Mouse (Mus musculus): ENCODE measurements around the gene Mpp3. TPM values are rescaled to one million over a fixed set of nuclear protein-coding genes. Genes with fewer than 3 reads are reported as not detected.

Mpp3 gene
- polyA plus RNA-seq, 1 experiment from 2014 or later: 0.24 TPM

GRCm38 (mm10) chr11:101964647-101965046 is 63.6 kb downstream of the Mpp3 start:
- Histone ChIP-seq H3K27me3 (peaks cover 92% of the 10 kb centered on the region), H3K4me3 (replicated peaks) (no peak overlapping the region), H3K9ac (no peak overlapping the region), H3K27ac (replicated peaks) (no peak overlapping the region), H3K4me2 (no peak overlapping the region), H3K4me1 (replicated peaks) (peaks cover 7% of the 10 kb centered on the region; the same call in 1 of the 2 replicates), H3K9me3 (replicated peaks) (no peaks in the 10 kb centered on the region), H3K36me3 (replicated peaks) (no peaks in the 10 kb centered on the region)
- ATAC-seq (ENCODE audit: insufficient read depth): no peak
- 9% methylated on average over 8 of the region's 8 CpGs for WGBS (ENCODE audit: insufficient replicate concordance)

GRCm38 (mm10) chr11:101963473-101964291 is 64.6 kb downstream of the Mpp3 start:
- Histone ChIP-seq H3K9me3 (replicated peaks) (no peaks in the 10 kb centered on the region), H3K27me3 (peaks cover 93% of the 10 kb centered on the region), H3K4me1 (replicated peaks) (peaks cover 7% of the 10 kb centered on the region; the same call in 1 of the 2 replicates), H3K9ac (no peak overlapping the region), H3K4me3 (replicated peaks) (peak overlapping the region; percentile 36), H3K36me3 (replicated peaks) (no peaks in the 10 kb centered on the region), H3K27ac (replicated peaks) (no peak overlapping the region), H3K4me2 (peak overlapping the region; percentile 59)
- under 1% methylated on average over 78 of the region's 78 CpGs for WGBS (ENCODE audit: insufficient replicate concordance)
- no peak for ATAC-seq (ENCODE audit: insufficient read depth)

GRCm38 (mm10) chr11:101963043-101963442 is 65.2 kb downstream of the Mpp3 start:
- H3K36me3 ChIP-seq (replicated peaks): no peaks in the 10 kb centered on the region
- peaks cover 7% of the 10 kb centered on the region; the same call in 1 of the 2 replicates for H3K4me1 ChIP-seq (replicated peaks)
- no peak overlapping the region for H3K9ac ChIP-seq
- H3K9me3 ChIP-seq (replicated peaks): no peaks in the 10 kb centered on the region
- no peak overlapping the region for H3K4me3 ChIP-seq (replicated peaks)
- 4% methylated on average over 11 of the region's 11 CpGs for WGBS (ENCODE audit: insufficient replicate concordance)
- no peak for ATAC-seq (ENCODE audit: insufficient read depth)
- no peak overlapping the region for H3K4me2 ChIP-seq
- H3K27ac ChIP-seq (replicated peaks): no peak overlapping the region
- H3K27me3 ChIP-seq: peaks cover 93% of the 10 kb centered on the region

- ATAC-seq (ENCODE audit: insufficient read depth): no peak
- no peaks in the 10 kb centered on the region for H3K36me3 ChIP-seq (replicated peaks)
- H3K27ac ChIP-seq (replicated peaks): no peak overlapping the region
- peaks cover 70% of the 10 kb centered on the region for H3K27me3 ChIP-seq
- H3K9ac ChIP-seq: no peak overlapping the region
- no peak overlapping the region for H3K4me2 ChIP-seq
- no peak overlapping the region for H3K4me3 ChIP-seq (replicated peaks)
- WGBS (ENCODE audit: insufficient replicate concordance): 41% methylated on average over 5 of the region's 5 CpGs
- H3K9me3 ChIP-seq (replicated peaks): no peaks in the 10 kb centered on the region
- H3K4me1 ChIP-seq (replicated peaks): peaks cover 13% of the 10 kb centered on the region
Measured at GRCm38 (mm10) chr11:101957476-101957875, 70.8 kb downstream of the Mpp3 start.

- Histone ChIP-seq H3K27me3 (peaks cover 54% of the 10 kb centered on the region), H3K4me2 (no peak overlapping the region; the same call in 1 of the 2 replicates), H3K9ac (no peak overlapping the region), H3K4me1 (replicated peaks) (peaks cover 18% of the 10 kb centered on the region), H3K36me3 (replicated peaks) (no peaks in the 10 kb centered on the region), H3K4me3 (replicated peaks) (no peak overlapping the region), H3K9me3 (replicated peaks) (no peaks in the 10 kb centered on the region), H3K27ac (replicated peaks) (no peak overlapping the region)
- WGBS (ENCODE audit: insufficient replicate concordance): 5% methylated on average over 4 of the region's 4 CpGs
- ATAC-seq (ENCODE audit: insufficient read depth): no peak
Measured at GRCm38 (mm10) chr11:101953441-101953840, 74.8 kb downstream of the Mpp3 start.

- H3K27ac ChIP-seq (replicated peaks): no peak overlapping the region
- 6% methylated on average over 24 of the region's 24 CpGs for WGBS (ENCODE audit: insufficient replicate concordance)
Measured at GRCm38 (mm10) chr11:101952541-101953341, 75.5 kb downstream of the Mpp3 start.

GRCm38 (mm10) chr11:101950021-101950420 is 78.2 kb downstream of the Mpp3 start:
- peaks cover 40% of the 10 kb centered on the region for H3K27me3 ChIP-seq
- ATAC-seq (ENCODE audit: insufficient read depth): no peak

More at GRCm38 (mm10) chr11:101952541-101953341, 75.5 kb downstream of the Mpp3 start:
- Histone ChIP-seq H3K9me3 (replicated peaks) (no peaks in the 10 kb centered on the region), H3K36me3 (replicated peaks) (no peaks in the 10 kb centered on the region), H3K4me3 (replicated peaks) (no peak overlapping the region), H3K4me2 (peak overlapping the region; percentile 29), H3K27me3 (peaks cover 47% of the 10 kb centered on the region), H3K4me1 (replicated peaks) (peaks cover 18% of the 10 kb centered on the region), H3K9ac (no peak overlapping the region)
- peak; percentile 71 for ATAC-seq (ENCODE audit: insufficient read depth)

More at GRCm38 (mm10) chr11:101950021-101950420, 78.2 kb downstream of the Mpp3 start:
- H3K4me3 ChIP-seq (replicated peaks): no peak overlapping the region
- 68% methylated on average over 5 of the region's 5 CpGs for WGBS (ENCODE audit: insufficient replicate concordance)
- no peaks in the 10 kb centered on the region for H3K9me3 ChIP-seq (replicated peaks)
- H3K4me1 ChIP-seq (replicated peaks): peaks cover 18% of the 10 kb centered on the region
- H3K36me3 ChIP-seq (replicated peaks): no peaks in the 10 kb centered on the region
- no peak overlapping the region for H3K27ac ChIP-seq (replicated peaks)
- no peak overlapping the region for H3K9ac ChIP-seq
- H3K4me2 ChIP-seq: no peak overlapping the region

Other genes with a start within 250 kb of the Mpp3 start
- 0.13 and 0.15 TPM in 2 replicates for gene Etv4, start 243.1 kb downstream of the Mpp3 start, polyA plus RNA-seq (2015; fragmentation: Nextera tagmentation; extraction: Ambion mirVana)
- gene Meox1, start 134.1 kb downstream of the Mpp3 start, polyA plus RNA-seq (2015; fragmentation: Nextera tagmentation; extraction: Ambion mirVana): 0.51 and 0.52 TPM in 2 replicates
- gene Sost, start 61.4 kb downstream of the Mpp3 start, polyA plus RNA-seq (2015; fragmentation: Nextera tagmentation; extraction: Ambion mirVana): 0.07 TPM in 2 replicates
- gene Cfap97d1, start 44.2 kb downstream of the Mpp3 start, polyA plus RNA-seq (2015; fragmentation: Nextera tagmentation; extraction: Ambion mirVana): not detected in 2 replicates
- gene Dusp3, start 41.4 kb downstream of the Mpp3 start, polyA plus RNA-seq (2015; fragmentation: Nextera tagmentation; extraction: Ambion mirVana): 7.8 and 8.0 TPM in 2 replicates
- 0.69 and 0.82 TPM in 2 replicates for gene Cd300lg, start 13.0 kb upstream of the Mpp3 start, polyA plus RNA-seq (2015; fragmentation: Nextera tagmentation; extraction: Ambion mirVana)
- gene Mpp2, start 60.1 kb upstream of the Mpp3 start, polyA plus RNA-seq (2015; fragmentation: Nextera tagmentation; extraction: Ambion mirVana): 11.5 and 13.3 TPM in 2 replicates
- not detected in 2 replicates for gene Ppy, start 72.9 kb upstream of the Mpp3 start, polyA plus RNA-seq (2015; fragmentation: Nextera tagmentation; extraction: Ambion mirVana)
- 0.29 and 0.71 TPM in 2 replicates for gene Pyy, start 79.4 kb upstream of the Mpp3 start, polyA plus RNA-seq (2015; fragmentation: Nextera tagmentation; extraction: Ambion mirVana)
- 16.5 and 18.2 TPM in 2 replicates for gene Nags, start 117.1 kb upstream of the Mpp3 start, polyA plus RNA-seq (2015; fragmentation: Nextera tagmentation; extraction: Ambion mirVana)
- gene Tmem101, start 127.9 kb upstream of the Mpp3 start, polyA plus RNA-seq (2015; fragmentation: Nextera tagmentation; extraction: Ambion mirVana): 9.6 and 12.0 TPM in 2 replicates
- gene Lsm12, start 156.8 kb upstream of the Mpp3 start, polyA plus RNA-seq (2015; fragmentation: Nextera tagmentation; extraction: Ambion mirVana): 51.4 and 70.3 TPM in 2 replicates
- 8.2 and 8.8 TPM in 2 replicates for gene G6pc3, start 161.2 kb upstream of the Mpp3 start, polyA plus RNA-seq (2015; fragmentation: Nextera tagmentation; extraction: Ambion mirVana)
- gene Hdac5, start 201.7 kb upstream of the Mpp3 start, polyA plus RNA-seq (2015; fragmentation: Nextera tagmentation; extraction: Ambion mirVana): 17.3 and 17.5 TPM in 2 replicates
- gene BC030867, start 220.4 kb upstream of the Mpp3 start, polyA plus RNA-seq (2015; fragmentation: Nextera tagmentation; extraction: Ambion mirVana): 14.1 and 15.3 TPM in 2 replicates
- 0.05 and 0.06 TPM in 2 replicates for gene Asb16, start 240.3 kb upstream of the Mpp3 start, polyA plus RNA-seq (2015; fragmentation: Nextera tagmentation; extraction: Ambion mirVana)

All from liver, embryonic 15.5 days (tissue).